Mouse (Mus musculus): ENCODE measurements around the gene Porcn.

Porcn gene

GRCm38 (mm10) chrX:8206015-8206693, at the start of gene Porcn:
Gene Porcn, minus strand, starts transcription at chrX:8206525.
- peak; percentile 90 for DNase-seq

- DNase-seq: no peak
Measured at GRCm38 (mm10) chrX:8255807-8256206, 49.5 kb upstream of the Porcn start.

- DNase-seq: no peak
Measured at GRCm38 (mm10) chrX:8253711-8254110, 47.4 kb upstream of the Porcn start.

- DNase-seq: peak; percentile 94
Measured at GRCm38 (mm10) chrX:8252334-8253285, 46.3 kb upstream of the Porcn start, which contains the start of gene Ftsj1. Gene Ftsj1, minus strand, starts transcription at chrX:8252406.

- DNase-seq: no peak
Measured at GRCm38 (mm10) chrX:8251789-8252333, 45.5 kb upstream of the Porcn start.

- DNase-seq: no peak
Measured at GRCm38 (mm10) chrX:8248542-8249120, 42.3 kb upstream of the Porcn start.

GRCm38 (mm10) chrX:8247680-8248079, 41.4 kb upstream of the Porcn start:
- no peak for DNase-seq

- no peak for DNase-seq
Measured at GRCm38 (mm10) chrX:8238804-8239395, 32.6 kb upstream of the Porcn start.

- no peak for DNase-seq
Measured at GRCm38 (mm10) chrX:8236704-8237103, 30.4 kb upstream of the Porcn start.

- DNase-seq: no peak
Measured at GRCm38 (mm10) chrX:8233602-8234001, 27.3 kb upstream of the Porcn start.

GRCm38 (mm10) chrX:8230272-8230671, 23.9 kb upstream of the Porcn start:
- DNase-seq: no peak

- DNase-seq: no peak
Measured at GRCm38 (mm10) chrX:8223473-8223872, 17.1 kb upstream of the Porcn start.

- peak; percentile 19 for DNase-seq
Measured at GRCm38 (mm10) chrX:8222678-8223421, 16.5 kb upstream of the Porcn start.

- DNase-seq: no peak
Measured at GRCm38 (mm10) chrX:8222296-8222677, 16.0 kb upstream of the Porcn start.

- no peak for DNase-seq
Measured at GRCm38 (mm10) chrX:8219651-8220050, 13.3 kb upstream of the Porcn start.

- DNase-seq: no peak
Measured at GRCm38 (mm10) chrX:8218114-8218513, 11.8 kb upstream of the Porcn start.

GRCm38 (mm10) chrX:8217383-8217782, 11.1 kb upstream of the Porcn start:
- no peak for DNase-seq

- no peak for DNase-seq
Measured at GRCm38 (mm10) chrX:8211490-8212207, 5.3 kb upstream of the Porcn start.

GRCm38 (mm10) chrX:8209720-8210119, 3.4 kb upstream of the Porcn start:
- DNase-seq: no peak

GRCm38 (mm10) chrX:8207224-8207623, 899 bp upstream of the Porcn start:
- DNase-seq: peak; percentile 19

GRCm38 (mm10) chrX:8206694-8207197, 421 bp upstream of the Porcn start:
- no peak for DNase-seq
